Mouse (Mus musculus): Measurements from ENCODE around the gene Trim21. TPM values are rescaled to one million over a fixed set of nuclear protein-coding genes. Genes with fewer than 3 reads are reported as not detected.

The Trim21 gene
- 100 to 1,000 TPM in 1 of 2 experiments, 10 to 100 TPM in 1; 88.3 to 105 TPM for polyA plus RNA-seq (2017; shearing (Covaris generic))

DNA sequence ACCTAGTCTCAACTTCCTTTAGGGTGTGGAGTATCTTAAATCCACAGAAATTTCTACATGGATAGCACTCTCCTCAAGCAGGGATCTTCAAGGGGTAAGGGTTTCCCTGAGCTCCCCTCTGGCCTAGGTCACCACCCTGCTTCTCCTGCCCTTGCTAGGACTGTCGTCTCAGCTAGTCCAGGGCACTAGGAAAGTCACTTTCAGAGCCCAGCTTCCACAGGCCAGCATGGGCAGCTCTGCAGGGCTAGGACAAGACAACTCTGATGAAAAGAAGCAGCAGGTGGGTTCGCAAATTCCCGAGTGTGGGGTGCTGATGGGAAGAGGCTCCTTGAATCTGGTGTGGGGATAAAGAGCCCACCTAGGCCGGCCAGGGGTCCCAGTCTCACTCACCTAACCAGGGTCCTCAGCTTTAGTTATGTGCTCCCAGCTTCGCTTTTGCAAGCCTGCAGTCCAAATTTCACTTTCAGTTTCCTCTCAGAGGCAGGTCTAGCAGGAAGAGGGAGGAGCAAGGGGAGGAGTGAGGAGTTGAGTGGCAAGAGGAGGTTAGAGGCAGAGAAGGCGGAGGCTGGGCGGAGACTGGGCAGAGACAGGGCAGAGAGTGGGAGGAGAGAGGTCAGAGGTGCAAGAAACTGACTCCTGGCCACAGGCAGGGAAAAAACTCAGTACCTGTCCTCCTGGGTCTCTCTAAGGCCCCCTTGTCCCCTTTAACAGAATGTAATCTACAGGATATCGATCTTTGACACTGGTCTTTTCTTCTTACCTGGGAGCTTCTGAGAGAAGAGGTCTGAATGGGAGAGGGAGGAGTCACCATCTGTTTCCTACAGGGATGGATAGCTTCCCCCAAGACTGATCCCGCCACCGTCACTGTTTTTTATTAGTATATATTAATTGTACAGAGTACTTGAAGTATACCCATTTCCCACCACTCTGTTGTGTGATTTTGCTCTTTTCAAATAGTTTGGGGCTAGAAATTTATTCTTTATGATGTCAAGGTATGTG, at the start of gene Trim21:
Gene Trim21 (minus strand): TSS at position 488 of the 999 bp plus-strand sequence.

DNA sequence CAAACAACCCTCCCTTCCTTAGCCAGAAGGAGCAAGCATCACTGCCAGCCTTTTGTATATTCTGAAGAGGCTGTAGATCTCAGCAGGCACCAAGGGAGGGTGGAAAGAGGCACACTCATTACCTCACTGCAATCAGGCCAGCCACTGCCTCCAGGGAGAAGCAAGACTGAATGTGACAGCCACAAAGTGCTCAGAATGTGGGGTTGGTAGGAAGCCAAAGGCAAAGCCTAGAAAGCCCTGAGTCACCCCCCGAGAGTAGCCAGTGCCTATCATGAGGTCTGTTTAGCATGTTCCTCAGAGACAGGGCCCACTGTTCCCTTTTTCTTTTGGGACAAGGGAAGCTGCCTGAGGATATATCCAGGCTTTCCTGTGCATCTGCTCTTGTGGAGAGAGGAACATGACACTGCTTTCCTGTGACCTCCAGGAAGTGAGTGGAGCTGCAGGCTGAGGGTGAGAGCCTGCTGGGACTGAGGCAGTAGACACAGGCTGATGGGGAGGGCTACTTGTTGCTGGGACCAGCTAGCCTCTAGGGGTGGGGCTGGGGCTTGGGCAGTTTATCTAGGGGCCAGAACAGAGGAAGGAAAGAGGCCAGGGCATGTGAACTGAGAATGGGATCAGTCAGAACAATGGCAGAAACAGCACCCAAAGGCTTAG, 32.2 kb upstream of the Trim21 start, which contains the start of gene Olfr552:
Gene Olfr552 (plus strand): TSS at position 393 of the 654 bp plus-strand sequence.

DNA sequence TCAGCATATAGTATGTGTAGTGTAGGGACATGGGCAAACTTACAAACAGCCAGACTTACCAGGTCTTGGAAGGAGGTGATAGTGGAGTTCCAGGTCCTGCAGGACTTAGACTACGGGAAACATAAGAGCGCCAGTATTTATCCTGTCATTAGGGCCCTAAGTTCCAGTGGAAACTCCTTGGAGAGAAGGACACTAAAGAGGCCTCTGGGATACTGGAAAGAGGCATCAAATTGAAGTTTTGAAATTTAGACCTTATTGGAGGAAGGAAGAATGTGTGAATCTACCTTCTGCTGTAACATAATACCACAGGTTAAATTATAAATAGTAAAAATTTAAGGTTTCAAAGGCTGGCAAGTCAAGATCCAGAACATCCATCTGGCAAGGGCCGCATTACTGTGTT, 26.5 kb upstream of the Trim21 start, which contains the start of gene Olfr551:
Gene Olfr551 (minus strand): TSS at position 101 of the 400 bp plus-strand sequence.

DNA sequence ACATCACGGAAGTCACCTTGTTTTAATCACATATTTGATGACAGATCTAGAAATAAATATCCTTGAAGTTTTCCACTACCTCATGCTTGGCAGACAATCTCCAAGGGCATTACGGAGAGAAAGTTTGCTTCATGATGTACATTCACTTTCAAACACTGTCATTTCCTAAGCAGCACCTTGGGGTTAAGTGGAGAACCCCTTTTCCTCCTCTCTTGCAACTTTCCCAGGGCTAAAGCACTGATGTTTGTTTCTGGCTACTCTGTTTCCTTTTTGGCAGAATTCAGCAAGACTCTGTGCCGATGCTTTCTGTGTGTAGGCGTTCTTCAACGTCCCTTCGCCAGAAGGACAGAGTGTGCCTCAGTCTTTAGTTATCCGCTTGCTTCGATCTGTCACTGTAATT, 5.9 kb upstream of the Trim21 start, which contains the start of gene Olfr550:
Gene Olfr550 (plus strand): TSS at position 301 of the 400 bp plus-strand sequence.

DNA sequence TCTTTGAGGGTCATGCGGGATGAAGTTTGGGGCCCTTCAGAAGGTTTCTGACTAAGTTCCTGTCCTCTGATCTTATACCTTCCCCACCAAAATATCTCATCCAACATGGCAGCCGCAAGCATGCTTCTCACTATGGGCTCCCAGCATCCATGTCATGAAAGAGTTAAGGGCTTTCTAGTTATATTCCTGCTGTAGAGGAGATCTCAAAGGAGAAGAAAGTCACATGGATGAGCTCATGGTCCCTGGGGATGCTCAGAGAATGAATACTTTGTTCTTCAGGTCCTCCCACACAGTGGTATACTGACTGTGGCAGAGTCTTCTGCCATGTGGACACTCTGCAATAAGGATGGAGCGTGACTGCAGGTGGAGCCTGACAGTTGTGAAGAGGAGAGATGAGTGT, 15.7 kb downstream of the Trim21 start, which contains the start of gene Olfr549:
Gene Olfr549 (plus strand): TSS at position 301 of the 400 bp plus-strand sequence.

DNA sequence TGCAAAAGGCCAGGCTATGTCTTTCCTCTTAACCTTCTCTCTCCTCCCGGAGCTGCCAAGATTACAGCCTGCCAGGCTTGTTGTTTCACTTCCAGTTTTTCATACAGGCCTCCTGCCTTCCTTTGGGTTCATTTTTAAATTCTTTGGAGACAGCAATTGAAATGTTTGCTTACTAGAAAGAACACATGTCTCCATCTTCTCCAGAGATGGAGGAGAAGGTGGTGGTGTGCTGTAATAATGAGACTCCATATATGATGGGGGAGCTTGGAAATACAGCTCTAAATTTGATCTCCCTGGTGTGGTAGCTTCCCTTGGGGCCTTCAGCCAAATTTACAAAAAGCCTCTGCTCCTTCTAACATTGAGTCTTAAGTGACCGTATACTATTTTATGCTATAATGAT, 24.7 kb downstream of the Trim21 start, which contains the start of gene Olfr548-ps1:
Gene Olfr548-ps1 (plus strand): TSS at position 301 of the 400 bp plus-strand sequence.

DNA sequence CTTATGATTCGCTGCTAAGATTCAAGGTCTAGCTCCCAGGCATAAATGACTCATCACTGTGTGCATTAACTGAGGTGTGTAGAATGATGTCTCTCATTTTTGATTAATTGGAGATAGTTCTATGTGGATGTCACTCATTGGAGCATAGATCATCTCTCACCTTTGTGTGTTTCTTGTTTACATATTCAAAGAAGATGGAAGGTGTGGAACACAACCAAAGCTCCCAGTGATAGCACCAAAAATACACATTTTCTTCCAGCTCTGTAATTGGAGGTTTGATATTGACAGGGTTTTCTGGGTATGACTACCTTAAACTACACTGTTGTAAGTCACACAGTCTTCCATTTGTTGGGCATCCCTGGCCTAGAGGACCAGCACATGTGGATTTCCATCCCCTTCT, 30.8 kb downstream of the Trim21 start, which contains the start of gene Olfr547:
Gene Olfr547 (plus strand): TSS at position 301 of the 400 bp plus-strand sequence.

Other genes with a start within 250 kb of the Trim21 start
- gene Rrm1, start 123.8 kb downstream of the Trim21 start, polyA plus RNA-seq (2017; shearing (Covaris generic)): 10 to 100 TPM; 51.7 to 53.1 TPM
- gene Olfr543, start 83.8 kb downstream of the Trim21 start, polyA plus RNA-seq (2017; shearing (Covaris generic)): under 1 TPM in 1 of 2 experiments, not detected in 1; 0.12 TPM
- under 1 TPM in 1 of 2 experiments, not detected in 1; 0.84 TPM for gene Olfr544, start 77.2 kb downstream of the Trim21 start, polyA plus RNA-seq (2017; shearing (Covaris generic))
- under 1 TPM in 1 of 2 experiments, not detected in 1; 0.41 TPM for gene Olfr545, start 65.9 kb downstream of the Trim21 start, polyA plus RNA-seq (2017; shearing (Covaris generic))
- gene Olfr547, start 30.7 kb downstream of the Trim21 start, polyA plus RNA-seq (2017; shearing (Covaris generic)): not detected
- not detected for gene Olfr548-ps1, start 24.6 kb downstream of the Trim21 start, polyA plus RNA-seq (2017; shearing (Covaris generic))
- not detected for gene Olfr549, start 15.6 kb downstream of the Trim21 start, polyA plus RNA-seq (2017; shearing (Covaris generic))
- not detected for gene Olfr550, start 6.0 kb upstream of the Trim21 start, polyA plus RNA-seq (2017; shearing (Covaris generic))
- gene Olfr551, start 26.4 kb upstream of the Trim21 start, polyA plus RNA-seq (2017; shearing (Covaris generic)): not detected
- under 1 TPM in 1 of 2 experiments, not detected in 1; 0.04 TPM for gene Olfr552, start 32.3 kb upstream of the Trim21 start, polyA plus RNA-seq (2017; shearing (Covaris generic))
- under 1 TPM in 1 of 2 experiments, not detected in 1; 0.41 TPM for gene Olfr553, start 52.7 kb upstream of the Trim21 start, polyA plus RNA-seq (2017; shearing (Covaris generic))
- gene Olfr554, start 72.9 kb upstream of the Trim21 start, polyA plus RNA-seq (2017; shearing (Covaris generic)): under 1 TPM in 1 of 2 experiments, not detected in 1; 0.45 TPM
- gene Olfr555, start 93.3 kb upstream of the Trim21 start, polyA plus RNA-seq (2017; shearing (Covaris generic)): not detected
- gene Olfr556, start 99.4 kb upstream of the Trim21 start, polyA plus RNA-seq (2017; shearing (Covaris generic)): under 1 TPM in 1 of 2 experiments, not detected in 1; 0.07 TPM
- 1 to 10 TPM; 8.6 to 9.5 TPM for gene Trim68, start 121.8 kb upstream of the Trim21 start, polyA plus RNA-seq (2017; shearing (Covaris generic))
- not detected for gene Olfr557, start 130.4 kb upstream of the Trim21 start, polyA plus RNA-seq (2017; shearing (Covaris generic))
- gene Olfr558, start 136.7 kb upstream of the Trim21 start, polyA plus RNA-seq (2017; shearing (Covaris generic)): not detected
- not detected for gene Olfr33, start 153.6 kb upstream of the Trim21 start, polyA plus RNA-seq (2017; shearing (Covaris generic))
- gene Olfr559, start 162.0 kb upstream of the Trim21 start, polyA plus RNA-seq (2017; shearing (Covaris generic)): not detected
- gene Olfr560, start 193.9 kb upstream of the Trim21 start, polyA plus RNA-seq (2017; shearing (Covaris generic)): not detected
- under 1 TPM in 1 of 2 experiments, not detected in 1; 0.14 TPM for gene Olfr78, start 194.0 kb upstream of the Trim21 start, polyA plus RNA-seq (2017; shearing (Covaris generic))
- not detected for gene Olfr561, start 205.7 kb upstream of the Trim21 start, polyA plus RNA-seq (2017; shearing (Covaris generic))
- not detected for gene Olfr564, start 238.0 kb upstream of the Trim21 start, polyA plus RNA-seq (2017; shearing (Covaris generic))

All from activated CD4-positive, CD25-positive, alpha-beta regulatory T cell (primary cell).